Mouse (Mus musculus): ENCODE data around the gene Klhl36. TPM values are rescaled to one million over a fixed set of nuclear protein-coding genes. Genes with fewer than 3 reads are reported as not detected.

Klhl36 gene
- polyA plus RNA-seq, 2 experiments from 2014 or later, result 6.2 to 11.6 TPM

Other genes with a start within 250 kb of the Klhl36 start
- not detected for gene Adad2, start 249.5 kb upstream of the Klhl36 start, polyA plus RNA-seq (2017; shearing (Covaris generic))
- not detected for gene Kcng4, start 226.6 kb upstream of the Klhl36 start, polyA plus RNA-seq (2017; shearing (Covaris generic))
- not detected for gene Wfdc1, start 195.9 kb upstream of the Klhl36 start, polyA plus RNA-seq (2017; shearing (Covaris generic))
- gene Atp2c2, start 162.3 kb upstream of the Klhl36 start, polyA plus RNA-seq (2017; shearing (Covaris generic)), result under 1 TPM in 1 of 2 experiments, not detected in 1; 0.18 TPM
- gene Tldc1, start 83.8 kb upstream of the Klhl36 start, polyA plus RNA-seq (2017; shearing (Covaris generic)), result 10 to 100 TPM in 1 of 2 experiments, 1 to 10 TPM in 1; 6.5 to 14.3 TPM
- gene Cotl1, start 21.7 kb upstream of the Klhl36 start, polyA plus RNA-seq (2017; shearing (Covaris generic)), result 100 to 1,000 TPM; 131 to 191 TPM
- gene Usp10, start 48.1 kb downstream of the Klhl36 start, polyA plus RNA-seq (2017; shearing (Covaris generic)), result 10 to 100 TPM; 56.3 to 97.3 TPM
- gene Gm20388, start 48.6 kb downstream of the Klhl36 start, polyA plus RNA-seq (2017; shearing (Covaris generic)), result 10 to 100 TPM; 10.7 to 12.8 TPM
- gene Crispld2, start 130.2 kb downstream of the Klhl36 start, polyA plus RNA-seq (2017; shearing (Covaris generic)), result under 1 TPM; 0.11 to 0.14 TPM
- gene Zdhhc7, start 239.2 kb downstream of the Klhl36 start, polyA plus RNA-seq (2017; shearing (Covaris generic)), result 1 to 10 TPM; 4.9 to 5.4 TPM

All from CD4-positive, CD25-positive, alpha-beta regulatory T cell, adult 4 months (primary cell).